Mouse (Mus musculus) heart, embryonic 10.5 days (tissue): ENCODE measurements at regions not wholly inside any gene's neighbourhood (a gene's known extent, or its start where the extent isn't known, plus 50 kb on each side); places are given as distances from the start of the nearest gene placed in this dataset.

Source experiments
- DNase-seq: peaks from one replicate; pipeline ENCODE4 v3.0.0-alpha.2; 2017; ENCODE audit warnings: low spot score
- H3K27ac ChIP-seq: fragments of 300-500 bp; sonication (generic); 2 replicates; pipeline ENCODE4 v1.5.1; 2016; ENCODE audit warnings: mild to moderate bottlenecking
- H3K27me3 ChIP-seq: fragments of 300-500 bp; sonication (generic); 2 replicates; pipeline ENCODE4 v1.6.1; 2016; ENCODE audit warnings: mild to moderate bottlenecking; ENCODE audit not compliant: poor library complexity, insufficient read depth, severe bottlenecking
- H3K36me3 ChIP-seq: fragments of 300-500 bp; sonication (generic); 2 replicates; pipeline ENCODE4 v1.6.1; 2016; ENCODE audit warnings: mild to moderate bottlenecking, moderate library complexity
- H3K4me1 ChIP-seq: fragments of 300-500 bp; sonication (generic); 2 replicates; pipeline ENCODE4 v1.6.1; 2016; ENCODE audit warnings: mild to moderate bottlenecking
- H3K4me3 ChIP-seq: fragments of 300-500 bp; sonication (generic); 2 replicates; pipeline ENCODE4 v1.5.1; 2016; ENCODE audit warnings: mild to moderate bottlenecking, moderate library complexity
- H3K9me3 ChIP-seq: fragments of 300-500 bp; sonication (generic); 2 replicates; pipeline ENCODE4 v1.6.1; 2016; ENCODE audit warnings: mild to moderate bottlenecking, moderate library complexity
- WGBS: fragments of 180-500 bp; shearing (Covaris S2); methylation state at CpG from one replicate; pipeline ENCODE4 v1.1.7; 2016; 5-methylcytosine and 5-hydroxymethylcytosine counted together

DNA sequence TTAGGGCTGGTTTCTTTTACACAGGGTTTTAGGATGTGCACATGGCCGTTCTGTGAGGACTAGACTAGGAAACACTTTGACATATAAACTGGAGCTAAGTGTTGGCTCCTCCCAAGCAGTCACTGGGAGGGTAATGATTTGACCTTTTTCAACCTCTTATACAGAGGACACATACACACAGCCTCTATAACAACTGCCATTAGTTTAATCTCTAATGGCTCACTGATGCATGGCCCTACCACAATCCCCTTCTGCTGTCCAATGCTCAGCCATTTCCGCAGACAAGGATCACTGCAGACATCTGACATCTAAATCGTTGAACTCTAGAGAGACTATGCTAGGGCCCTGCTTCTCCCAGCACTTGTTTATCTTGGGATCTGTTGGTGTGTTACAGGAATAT, 481.5 kb downstream of the Etnk1 start:
- Histone ChIP-seq H3K27me3 (no peaks in the 10 kb centered on the region), H3K36me3 (no peaks in the 10 kb centered on the region), H3K4me1 (no peaks in the 10 kb centered on the region), H3K9me3 (no peaks in the 10 kb centered on the region), H3K27ac (no peak overlapping the region), H3K4me3 (no peak overlapping the region)
- no peak for DNase-seq
- WGBS = 79% methylated on average over 3 of the region's 3 CpGs

DNA sequence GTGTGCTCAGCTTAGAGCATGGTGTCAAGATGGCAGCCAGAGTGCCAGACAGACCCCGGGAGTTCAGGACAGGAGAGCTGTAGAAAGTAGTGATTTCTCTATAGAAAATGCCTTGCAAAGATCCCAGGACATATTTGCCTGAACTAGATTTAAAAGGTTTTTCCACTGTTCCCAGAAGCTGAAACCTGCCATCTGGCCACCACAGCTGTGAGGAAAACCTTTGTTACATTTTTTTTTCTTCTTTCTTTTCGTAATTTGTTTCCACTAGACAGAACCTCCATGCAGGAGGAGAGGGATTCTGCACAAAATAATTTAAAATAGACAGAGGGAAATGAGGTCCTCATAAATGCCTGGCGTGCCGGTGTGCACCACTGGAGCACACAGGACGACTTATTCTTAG, 489.6 kb downstream of the Etnk1 start:
- 79% methylated on average over 5 of the region's 5 CpGs for WGBS
- no peaks in the 10 kb centered on the region for H3K36me3 ChIP-seq
- H3K27ac ChIP-seq = no peak overlapping the region

DNA sequence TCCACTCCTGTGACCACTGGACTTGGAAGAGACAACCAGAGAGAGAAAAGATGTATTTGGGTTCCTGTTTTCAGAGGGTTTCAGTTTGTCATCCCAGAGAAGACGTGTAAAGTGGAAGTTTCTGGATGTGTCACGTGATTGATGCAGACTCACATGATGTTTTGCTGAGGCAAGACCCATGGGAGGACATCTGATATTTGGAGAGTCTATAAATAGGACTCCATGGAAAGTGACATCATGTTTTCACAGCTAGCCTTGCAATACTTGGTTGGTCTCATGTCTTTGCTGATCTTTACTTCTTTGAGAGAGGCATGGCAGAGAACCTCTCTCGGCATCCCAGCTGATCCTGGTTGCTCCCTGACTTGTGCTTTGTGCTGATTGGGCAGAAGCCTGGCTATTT, 493.8 kb downstream of the Etnk1 start:
- Histone ChIP-seq H3K36me3 (no peaks in the 10 kb centered on the region), H3K4me3 (no peak overlapping the region), H3K4me1 (no peaks in the 10 kb centered on the region), H3K27ac (no peak overlapping the region), H3K9me3 (no peaks in the 10 kb centered on the region), H3K27me3 (no peaks in the 10 kb centered on the region)
- 77% methylated on average over 3 of the region's 3 CpGs for WGBS
- DNase-seq = no peak

More for the DNA sequence above, 489.6 kb downstream of the Etnk1 start:
- Histone ChIP-seq H3K9me3 (no peaks in the 10 kb centered on the region), H3K4me3 (no peak overlapping the region), H3K4me1 (no peaks in the 10 kb centered on the region), H3K27me3 (no peaks in the 10 kb centered on the region)
- no peak for DNase-seq

DNA sequence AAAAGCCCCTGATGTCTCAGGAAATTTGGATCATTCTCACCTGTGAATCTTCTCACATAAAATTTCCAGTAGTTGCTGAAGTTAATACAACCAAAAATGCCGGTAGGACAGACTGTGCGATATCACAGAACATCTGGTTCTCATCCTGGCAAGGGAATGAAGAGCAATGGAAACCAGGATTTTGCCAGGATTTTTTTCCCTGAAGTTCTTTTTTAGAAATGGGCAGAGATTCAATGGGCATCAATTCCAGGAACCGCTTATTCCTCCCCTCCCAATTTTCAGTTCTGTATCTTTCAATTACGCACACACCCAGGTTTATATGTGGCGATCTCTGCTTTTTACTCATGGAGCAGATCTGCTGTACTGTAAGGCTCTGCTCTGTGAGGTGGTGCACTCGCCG, 496.3 kb downstream of the Etnk1 start:
- H3K9me3 ChIP-seq = no peaks in the 10 kb centered on the region
- H3K36me3 ChIP-seq = no peaks in the 10 kb centered on the region
- H3K4me3 ChIP-seq = no peak overlapping the region
- 92% methylated on average over 7 of the region's 7 CpGs for WGBS
- no peak for DNase-seq
- H3K27me3 ChIP-seq = no peaks in the 10 kb centered on the region
- no peak overlapping the region for H3K27ac ChIP-seq
- H3K4me1 ChIP-seq = no peaks in the 10 kb centered on the region

DNA sequence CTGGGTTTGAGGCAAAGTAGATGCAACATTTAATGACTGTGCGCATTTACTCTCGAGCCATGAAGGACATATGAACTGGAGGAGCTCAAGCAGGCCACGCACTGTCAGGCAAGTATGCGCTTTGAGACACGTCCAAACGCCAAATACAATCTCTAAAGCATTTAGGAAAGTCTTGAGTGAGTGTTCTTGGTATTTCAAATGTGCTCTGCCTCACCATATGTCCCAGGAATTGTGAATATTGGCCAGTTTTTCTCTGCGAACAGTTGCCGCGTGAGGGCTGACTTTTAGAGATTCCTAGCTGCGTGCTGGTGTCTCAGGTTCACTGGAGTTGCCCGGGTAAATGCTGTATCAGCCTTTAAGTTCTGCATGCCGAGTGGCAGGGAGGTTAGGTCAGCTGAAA, 498.4 kb downstream of the Etnk1 start:
- Histone ChIP-seq H3K4me3 (no peak overlapping the region), H3K4me1 (no peaks in the 10 kb centered on the region), H3K27ac (no peak overlapping the region), H3K27me3 (no peaks in the 10 kb centered on the region), H3K9me3 (no peaks in the 10 kb centered on the region), H3K36me3 (no peaks in the 10 kb centered on the region)
- no peak for DNase-seq
- WGBS = 86% methylated on average over 12 of the region's 12 CpGs

DNA sequence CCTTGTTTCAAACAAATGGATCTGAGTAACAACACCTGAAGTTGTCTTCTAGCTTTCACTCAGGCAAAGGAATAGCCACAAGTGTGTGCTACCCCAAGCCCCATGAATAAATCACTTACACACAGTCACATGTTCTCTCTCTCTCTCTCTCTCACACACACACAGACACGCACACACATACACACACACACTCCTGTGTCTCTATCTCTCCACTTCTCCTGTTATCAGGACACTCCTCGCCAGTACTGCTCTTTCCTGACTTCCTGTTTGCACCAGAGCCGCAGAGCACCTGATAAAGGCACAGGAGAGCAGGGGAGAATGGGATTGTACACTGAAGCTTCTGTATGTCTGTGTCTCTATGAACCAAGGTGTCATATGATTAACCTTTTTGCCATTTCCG, 501.5 kb downstream of the Etnk1 start:
- Histone ChIP-seq H3K27me3 (no peaks in the 10 kb centered on the region), H3K4me3 (no peak overlapping the region), H3K4me1 (no peaks in the 10 kb centered on the region), H3K9me3 (no peaks in the 10 kb centered on the region), H3K36me3 (no peaks in the 10 kb centered on the region), H3K27ac (no peak overlapping the region)
- no peak for DNase-seq
- 48% methylated on average over 4 of the region's 4 CpGs for WGBS

DNA sequence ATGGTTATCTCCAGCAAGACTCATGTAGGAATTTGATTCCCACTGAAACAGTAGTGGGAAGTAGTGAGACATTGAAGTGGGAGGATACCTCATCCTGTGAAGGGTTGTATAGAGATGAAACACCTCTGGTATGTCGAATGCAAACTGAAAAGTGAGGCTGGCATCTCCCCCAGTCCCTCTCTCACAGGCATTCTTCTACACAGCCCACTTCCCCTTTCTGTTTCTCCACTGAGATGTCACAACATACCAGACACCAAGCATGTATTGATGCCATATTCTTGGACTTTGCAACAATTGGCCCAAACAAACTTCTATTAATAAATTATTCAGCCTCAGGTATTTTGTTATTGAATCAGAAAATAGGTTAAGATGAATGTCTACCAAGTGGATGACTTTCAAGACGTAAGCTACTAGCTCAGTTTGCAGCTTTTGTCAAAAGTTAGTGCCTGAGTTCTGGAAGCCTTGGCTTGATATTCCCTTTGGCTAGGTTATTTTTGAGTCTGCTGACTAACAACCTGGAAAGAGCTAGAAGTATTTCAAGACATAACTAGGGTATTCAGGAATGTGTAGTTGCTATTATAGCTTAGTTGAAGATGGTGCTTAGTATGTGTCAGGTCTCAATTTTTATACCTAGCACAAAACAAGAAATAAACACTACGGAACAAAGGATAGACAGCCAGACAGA, 502.6 kb downstream of the Etnk1 start:
- Histone ChIP-seq H3K27ac (no peak overlapping the region), H3K27me3 (no peaks in the 10 kb centered on the region), H3K9me3 (no peaks in the 10 kb centered on the region), H3K36me3 (no peaks in the 10 kb centered on the region), H3K4me3 (no peak overlapping the region), H3K4me1 (no peaks in the 10 kb centered on the region)
- 75% methylated on average over 3 of the region's 3 CpGs for WGBS
- DNase-seq = no peak

DNA sequence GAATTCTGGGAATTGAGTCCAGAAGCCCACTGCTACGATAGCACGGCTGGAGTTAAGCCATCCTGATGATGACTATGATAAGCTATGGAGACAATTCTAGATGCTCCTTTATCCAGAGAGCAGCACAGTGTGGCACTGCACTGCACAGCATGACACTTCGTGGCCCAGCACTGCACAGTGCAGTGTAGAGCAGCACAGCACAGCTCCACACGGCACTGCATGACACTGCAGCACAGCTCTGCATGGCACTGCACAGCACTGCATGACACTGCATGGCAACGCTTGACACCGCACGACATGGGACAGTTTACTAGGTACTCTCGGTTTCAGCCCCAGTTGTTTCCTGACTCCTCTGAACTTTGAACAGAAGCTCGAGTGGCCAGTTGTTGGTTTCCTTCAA, 523.1 kb downstream of the Etnk1 start:
- WGBS = 83% methylated on average over 9 of the region's 9 CpGs
- no peaks in the 10 kb centered on the region for H3K27me3 ChIP-seq
- no peak overlapping the region for H3K4me3 ChIP-seq
- no peaks in the 10 kb centered on the region for H3K4me1 ChIP-seq
- DNase-seq = no peak
- H3K27ac ChIP-seq = no peak overlapping the region
- H3K36me3 ChIP-seq = no peaks in the 10 kb centered on the region
- H3K9me3 ChIP-seq = no peaks in the 10 kb centered on the region

DNA sequence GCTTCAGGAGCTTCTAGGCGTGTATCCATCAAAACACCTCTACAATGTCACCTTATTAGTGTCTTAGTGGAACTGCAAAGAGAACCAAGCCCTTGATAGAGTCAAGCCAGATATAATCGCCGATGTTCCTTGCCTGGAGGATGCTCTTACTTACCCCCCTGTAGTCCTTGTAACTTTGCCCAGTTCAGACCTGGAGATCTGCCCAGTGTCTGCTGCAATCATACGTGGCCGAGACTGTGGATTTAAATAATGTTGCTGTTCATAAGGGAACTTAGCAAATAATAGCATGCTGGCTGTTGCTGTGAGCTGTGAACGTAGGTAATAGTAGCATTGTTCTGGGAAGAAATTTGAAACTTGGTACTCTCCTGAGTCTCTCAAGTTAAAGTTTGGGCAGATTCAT, 523.8 kb downstream of the Etnk1 start:
- no peaks in the 10 kb centered on the region for H3K9me3 ChIP-seq
- no peak overlapping the region for H3K4me3 ChIP-seq
- 86% methylated on average over 6 of the region's 6 CpGs for WGBS
- H3K36me3 ChIP-seq = no peaks in the 10 kb centered on the region
- no peak for DNase-seq
- no peaks in the 10 kb centered on the region for H3K4me1 ChIP-seq
- H3K27ac ChIP-seq = no peak overlapping the region
- no peaks in the 10 kb centered on the region for H3K27me3 ChIP-seq

DNA sequence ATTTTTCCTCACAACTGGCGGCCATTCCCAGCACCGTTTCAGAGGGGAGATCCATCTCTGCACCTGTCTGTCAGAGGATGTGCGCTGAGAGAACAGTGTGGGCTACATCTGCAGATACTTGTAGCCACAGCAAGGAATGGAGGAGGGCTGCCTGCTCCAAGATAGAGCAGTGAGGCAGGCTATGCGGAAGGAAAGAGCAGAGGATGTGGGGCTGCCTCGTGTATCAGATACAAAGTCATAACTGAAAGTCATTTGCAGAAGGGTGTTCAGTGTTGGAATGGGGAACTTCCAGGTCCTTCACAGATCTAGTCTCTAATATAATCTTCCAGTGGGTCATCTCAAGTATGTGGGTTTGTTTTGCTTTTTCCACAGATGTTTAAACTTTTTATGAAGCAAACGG, 531.0 kb downstream of the Etnk1 start:
- Histone ChIP-seq H3K9me3 (no peaks in the 10 kb centered on the region), H3K36me3 (no peaks in the 10 kb centered on the region), H3K27me3 (no peaks in the 10 kb centered on the region), H3K27ac (no peak overlapping the region), H3K4me1 (no peaks in the 10 kb centered on the region), H3K4me3 (no peak overlapping the region)
- DNase-seq = no peak
- WGBS = 67% methylated on average over 6 of the region's 6 CpGs

DNA sequence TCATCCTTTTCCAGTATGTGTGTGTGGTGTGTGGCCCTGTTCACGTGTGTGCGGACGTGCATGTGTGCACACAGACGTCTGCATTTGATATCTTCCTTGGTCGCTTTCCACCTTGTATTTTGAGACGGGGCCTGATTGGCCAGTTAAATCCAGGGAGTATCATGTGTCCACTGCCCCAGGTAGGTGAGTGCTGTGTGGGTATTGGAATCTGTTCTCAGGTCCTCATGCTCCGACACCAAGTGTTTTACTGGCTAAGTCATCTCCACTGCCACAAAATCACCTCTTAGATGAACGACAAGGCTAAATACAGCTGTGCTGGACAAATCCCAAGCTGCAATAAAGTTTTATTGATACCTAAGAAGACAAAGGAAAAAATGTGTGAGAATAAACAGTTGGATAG, 537.0 kb downstream of the Etnk1 start:
- 85% methylated on average over 8 of the region's 8 CpGs for WGBS

DNA sequence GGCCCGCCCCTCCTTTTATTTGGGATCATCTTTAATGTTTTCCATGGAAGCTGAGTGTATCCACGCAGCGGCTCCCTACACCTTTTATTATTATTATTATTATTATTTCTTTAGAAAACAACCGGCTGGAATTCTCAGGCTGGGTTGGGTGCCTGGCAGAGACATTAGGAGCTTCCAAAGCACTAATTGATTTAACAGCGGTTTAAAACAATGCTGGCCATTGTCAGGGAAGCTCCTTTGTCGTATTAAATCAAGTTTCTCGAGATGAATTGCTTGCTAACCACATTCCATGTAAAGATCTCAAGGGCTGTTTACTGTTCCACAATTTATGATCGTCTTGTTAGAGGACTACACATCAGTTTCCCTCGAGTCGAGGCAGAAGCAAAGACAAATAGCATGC, 539.4 kb downstream of the Etnk1 start:
- no peaks in the 10 kb centered on the region for H3K4me1 ChIP-seq
- 82% methylated on average over 10 of the region's 10 CpGs for WGBS
- H3K27me3 ChIP-seq = no peaks in the 10 kb centered on the region
- H3K9me3 ChIP-seq = no peaks in the 10 kb centered on the region
- no peak overlapping the region for H3K4me3 ChIP-seq
- no peak for DNase-seq
- no peaks in the 10 kb centered on the region for H3K36me3 ChIP-seq
- H3K27ac ChIP-seq = no peak overlapping the region

More for the DNA sequence above, 537.0 kb downstream of the Etnk1 start:
- Histone ChIP-seq H3K36me3 (no peaks in the 10 kb centered on the region), H3K9me3 (no peaks in the 10 kb centered on the region), H3K4me1 (no peaks in the 10 kb centered on the region), H3K27me3 (no peaks in the 10 kb centered on the region), H3K4me3 (no peak overlapping the region), H3K27ac (no peak overlapping the region)
- DNase-seq = no peak

DNA sequence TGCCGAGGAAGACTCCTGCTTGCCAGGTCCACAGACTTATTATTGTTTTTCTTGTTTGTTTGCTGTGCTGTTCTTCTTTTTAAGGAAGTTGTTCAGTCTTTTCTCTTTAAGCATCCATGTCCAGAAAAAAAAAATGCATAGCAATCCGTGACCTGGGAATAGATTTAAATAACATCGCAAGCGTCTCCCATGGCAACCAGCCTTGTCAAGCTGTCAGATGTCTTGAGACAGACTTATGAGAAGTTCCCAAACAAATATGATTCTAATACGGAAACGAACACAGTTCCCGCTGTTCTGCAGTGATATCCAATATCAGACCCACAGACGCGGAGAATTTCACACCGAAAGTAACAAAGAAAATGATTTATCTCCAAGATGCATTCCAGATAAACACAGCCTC, 547.4 kb downstream of the Etnk1 start:
- H3K27ac ChIP-seq = no peak overlapping the region
- WGBS = 91% methylated on average over 10 of the region's 10 CpGs

DNA sequence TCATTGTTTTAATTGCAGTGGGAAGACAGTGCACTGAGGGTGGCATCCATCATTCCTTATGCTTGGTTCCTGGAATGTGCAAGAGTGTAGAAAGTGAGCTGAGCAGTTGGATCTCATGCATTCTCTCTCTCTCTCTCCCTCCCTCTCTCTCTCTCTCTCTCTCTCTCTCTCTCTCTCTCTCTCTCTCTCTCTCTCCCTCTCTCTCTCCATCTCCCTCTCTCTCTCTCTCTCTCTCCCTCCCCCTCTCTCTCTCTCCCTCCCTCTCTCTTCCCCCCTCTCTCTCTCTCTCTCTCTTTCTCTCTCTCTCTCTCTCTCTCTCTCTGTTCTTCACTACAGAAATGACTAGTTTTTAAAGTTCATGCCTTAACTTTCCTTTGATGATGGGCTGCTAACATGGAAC, 583.1 kb downstream of the Etnk1 start:
- Histone ChIP-seq H3K27ac (no peak overlapping the region), H3K4me1 (no peaks in the 10 kb centered on the region), H3K9me3 (no peaks in the 10 kb centered on the region), H3K4me3 (no peak overlapping the region), H3K27me3 (no peaks in the 10 kb centered on the region), H3K36me3 (no peaks in the 10 kb centered on the region)
- DNase-seq = no peak

More for the DNA sequence above, 547.4 kb downstream of the Etnk1 start:
- no peak for DNase-seq
- H3K27me3 ChIP-seq = no peaks in the 10 kb centered on the region
- no peaks in the 10 kb centered on the region for H3K36me3 ChIP-seq
- no peak overlapping the region for H3K4me3 ChIP-seq
- no peaks in the 10 kb centered on the region for H3K4me1 ChIP-seq
- H3K9me3 ChIP-seq = no peaks in the 10 kb centered on the region
